Mouse (Mus musculus): Measurements from ENCODE around the gene Cdkn1a. TPM values are rescaled to one million over a fixed set of nuclear protein-coding genes. Genes with fewer than 3 reads are reported as not detected.

Gene Cdkn1a
- polyA plus RNA-seq, 1 experiment = 197 TPM

Other genes with a start within 250 kb of the Cdkn1a start
- gene Pnpla1, start 232.6 kb upstream of the Cdkn1a start, polyA plus RNA-seq (2012; rRNA removed) = 1.0 and 1.5 TPM in 2 replicates
- gene 4930539E08Rik, start 175.7 kb upstream of the Cdkn1a start, polyA plus RNA-seq (2012; rRNA removed) = 31.1 and 47.3 TPM in 2 replicates
- 0.11 and 0.14 TPM in 2 replicates for gene Pxt1, start 147.1 kb upstream of the Cdkn1a start, polyA plus RNA-seq (2012; rRNA removed)
- gene Kctd20, start 139.0 kb upstream of the Cdkn1a start, polyA plus RNA-seq (2012; rRNA removed) = 17.6 and 22.5 TPM in 2 replicates
- gene Stk38, start 83.0 kb upstream of the Cdkn1a start, polyA plus RNA-seq (2012; rRNA removed) = 64.2 and 84.2 TPM in 2 replicates
- gene Srsf3, start 58.3 kb upstream of the Cdkn1a start, polyA plus RNA-seq (2012; rRNA removed) = 65.1 and 112 TPM in 2 replicates
- gene Rab44, start 23.2 kb downstream of the Cdkn1a start, polyA plus RNA-seq (2012; rRNA removed) = 0.45 and 1.2 TPM in 2 replicates
- 1.1 and 1.7 TPM in 2 replicates for gene Cpne5, start 147.2 kb downstream of the Cdkn1a start, polyA plus RNA-seq (2012; rRNA removed)
- 37.7 and 40.0 TPM in 2 replicates for gene Ppil1, start 173.2 kb downstream of the Cdkn1a start, polyA plus RNA-seq (2012; rRNA removed)
- 75.5 and 82.4 TPM in 2 replicates for gene BC004004, start 177.8 kb downstream of the Cdkn1a start, polyA plus RNA-seq (2012; rRNA removed)
- 1.4 and 1.5 TPM in 2 replicates for gene Pi16, start 226.7 kb downstream of the Cdkn1a start, polyA plus RNA-seq (2012; rRNA removed)

Measured in large intestine, adult 2 months (tissue).